Mouse (Mus musculus) brown adipose tissue, adult 24 weeks (tissue): ENCODE measurements around the gene Cacna1d. TPM values are rescaled to one million over a fixed set of nuclear protein-coding genes. Genes with fewer than 3 reads are reported as not detected.

ENCODE experiments used
- H3K27ac ChIP-seq: fragments of 200-500 bp; replicated peaks from 2 replicates; pipeline ENCODE4 v1.5.1; 2012; ENCODE audit warnings: low read depth, mild to moderate bottlenecking, low read length
- H3K4me1 ChIP-seq: fragments of 200-500 bp; 2 replicates; pipeline ENCODE4 v1.6.1; 2012; ENCODE audit warnings: low read length, mixed read lengths; ENCODE audit not compliant: control insufficient read depth, insufficient read depth, insufficient read length
- H3K4me3 ChIP-seq: fragments of 200-500 bp; 2 replicates; pipeline ENCODE4 v1.5.1; 2012; ENCODE audit warnings: low read depth, mild to moderate bottlenecking, low read length, moderate library complexity; ENCODE audit not compliant: insufficient read depth
- polyA plus RNA-seq: library from polyadenylated mRNA; stranded (reverse); fragments of >200 nt; gene quantifications from 2 replicates; pipeline ENCODE4 v1.2.4, GENCODE M21; 2012; ENCODE audit not compliant: missing spikeins, insufficient read depth, insufficient read length

Gene Cacna1d
- polyA plus RNA-seq, 1 experiment, result not detected

- H3K4me3 ChIP-seq, result no peak overlapping the region
- H3K4me1 ChIP-seq, result peaks cover 38% of the 10 kb centered on the region
- H3K27ac ChIP-seq, result peak overlapping the region; percentile 65; the same call in 1 of the 2 replicates
Measured at GRCm38 (mm10) chr14:30014487-30014886, 476.8 kb downstream of the Cacna1d start.

- no peak overlapping the region for H3K4me3 ChIP-seq
- H3K27ac ChIP-seq, result peak overlapping the region; percentile 97
- peaks cover 23% of the 10 kb centered on the region for H3K4me1 ChIP-seq
Measured at GRCm38 (mm10) chr14:30011886-30012560, 479.2 kb downstream of the Cacna1d start.

- peak overlapping the region; percentile 77 for H3K27ac ChIP-seq
Measured at GRCm38 (mm10) chr14:30009864-30010560, 481.2 kb downstream of the Cacna1d start.

GRCm38 (mm10) chr14:30008733-30009575 is 482.3 kb downstream of the Cacna1d start, which contains the start of the genes Il17rb and Chdh:
Gene Il17rb (minus strand): TSS chr14:30008896.
Gene Chdh (plus strand): TSS chr14:30009023.
- peak within 1 kb of the TSS; percentile 65 for H3K4me3 ChIP-seq
- peaks cover 10% of the 10 kb centered on the region for H3K4me1 ChIP-seq
- peak within 1 kb of the TSS; percentile 63 for H3K27ac ChIP-seq

More at GRCm38 (mm10) chr14:30009864-30010560, 481.2 kb downstream of the Cacna1d start:
- peak overlapping the region; percentile 65 for H3K4me3 ChIP-seq
- peaks cover 12% of the 10 kb centered on the region for H3K4me1 ChIP-seq

DNA sequence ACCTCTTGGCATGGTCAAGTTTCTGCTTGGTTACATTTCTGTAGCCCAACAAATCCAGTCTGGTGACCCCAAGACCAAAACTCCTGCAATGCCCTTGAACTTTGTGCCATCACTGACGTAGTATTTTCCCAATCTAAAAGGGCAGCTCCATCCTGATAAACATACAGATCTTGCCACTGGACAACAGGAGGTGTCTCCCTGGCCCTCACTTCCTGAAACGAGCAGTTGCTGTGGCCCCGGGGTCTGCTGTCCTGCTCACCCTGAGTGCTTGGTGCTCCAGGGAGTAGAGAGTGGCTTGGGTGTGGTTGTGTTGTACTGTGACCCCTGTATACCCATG is 491.8 kb downstream of the Cacna1d start:
- Histone ChIP-seq H3K4me1 (peaks cover 2% of the 10 kb centered on the region; the same call in 1 of the 2 replicates), H3K4me3 (no peak overlapping the region), H3K27ac (no peak overlapping the region)

GRCm38 (mm10) chr14:29998747-29999474 is 492.3 kb downstream of the Cacna1d start:
- no peak overlapping the region for H3K4me3 ChIP-seq
- H3K27ac ChIP-seq, result no peak overlapping the region
- H3K4me1 ChIP-seq, result peaks cover 2% of the 10 kb centered on the region; the same call in 1 of the 2 replicates

- no peak overlapping the region for H3K27ac ChIP-seq
- H3K4me3 ChIP-seq, result no peak overlapping the region
- H3K4me1 ChIP-seq, result peaks cover 2% of the 10 kb centered on the region; the same call in 1 of the 2 replicates
Measured at GRCm38 (mm10) chr14:29997345-29997744, 493.9 kb downstream of the Cacna1d start.

DNA sequence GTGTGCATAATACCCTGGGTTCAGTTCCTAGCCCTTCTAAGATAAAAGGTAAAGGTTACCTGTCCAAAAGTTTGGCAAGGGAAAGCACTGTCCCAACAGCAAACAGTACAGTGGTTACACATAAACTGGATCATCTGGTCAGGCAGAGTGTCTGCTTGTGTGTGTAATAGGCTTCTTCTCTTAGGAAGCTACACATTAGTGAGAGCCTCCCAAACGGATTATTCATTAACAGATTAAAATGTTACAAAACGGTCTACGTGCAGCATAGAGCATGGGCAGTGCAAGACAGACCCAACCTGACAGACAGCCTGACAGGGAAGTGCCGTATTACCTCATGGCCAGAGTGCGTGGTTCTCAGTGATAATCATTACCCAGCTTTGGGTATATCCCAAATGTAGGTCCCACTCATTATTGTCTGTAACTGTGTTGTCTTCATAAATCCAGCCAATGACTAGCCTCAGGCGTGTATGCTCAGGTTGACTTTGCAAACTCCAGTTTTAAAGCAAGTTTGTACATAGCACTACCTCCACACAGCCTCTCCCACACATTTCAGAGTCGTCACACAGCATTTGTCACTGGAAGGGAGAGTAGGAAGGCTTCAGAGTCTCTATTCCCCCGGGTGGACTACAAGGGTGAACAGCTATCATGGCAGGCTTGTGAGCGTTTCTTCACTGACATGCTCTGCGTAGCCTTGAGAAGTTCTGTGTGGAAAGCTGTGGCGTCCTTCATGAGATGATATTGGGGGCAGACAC is 495.1 kb downstream of the Cacna1d start:
- no peak overlapping the region for H3K4me3 ChIP-seq
- no peak overlapping the region for H3K27ac ChIP-seq
- peaks cover 2% of the 10 kb centered on the region; the same call in 1 of the 2 replicates for H3K4me1 ChIP-seq

DNA sequence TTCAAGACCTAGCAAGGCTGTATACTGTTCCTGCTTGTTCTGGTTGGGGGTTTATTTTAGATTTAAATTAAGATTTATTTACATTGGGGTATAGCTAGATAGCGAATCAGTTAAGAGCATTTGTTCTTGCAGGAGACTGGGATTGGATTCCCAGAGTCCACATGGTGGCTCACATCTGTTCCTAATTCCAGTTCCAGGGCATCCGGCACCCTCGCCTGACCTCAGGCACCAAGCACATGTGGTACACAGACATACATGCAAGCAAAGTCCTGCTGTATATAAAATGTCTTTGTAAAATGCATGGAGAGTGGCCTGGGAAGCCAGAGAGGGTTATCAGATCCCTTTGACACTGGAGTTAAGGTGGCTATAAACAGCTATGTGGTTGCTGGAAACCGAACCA is 496.3 kb downstream of the Cacna1d start:
- Histone ChIP-seq H3K4me1 (peaks cover 2% of the 10 kb centered on the region; the same call in 1 of the 2 replicates), H3K27ac (no peak overlapping the region), H3K4me3 (no peak overlapping the region)

Other genes with a start within 250 kb of the Cacna1d start
- 5.1 and 8.3 TPM in 2 replicates for gene Dcp1a, start 11.9 kb downstream of the Cacna1d start, polyA plus RNA-seq
- 6,666 and 7,122 TPM in 2 replicates for gene Tkt, start 56.9 kb upstream of the Cacna1d start, polyA plus RNA-seq
- 7.1 and 8.4 TPM in 2 replicates for gene Prkcd, start 134.8 kb upstream of the Cacna1d start, polyA plus RNA-seq
- 12.6 and 15.1 TPM in 2 replicates for gene Rft1, start 162.9 kb upstream of the Cacna1d start, polyA plus RNA-seq
- 8.2 and 8.3 TPM in 2 replicates for gene Sfmbt1, start 223.4 kb upstream of the Cacna1d start, polyA plus RNA-seq